In the genomic region with DNA sequence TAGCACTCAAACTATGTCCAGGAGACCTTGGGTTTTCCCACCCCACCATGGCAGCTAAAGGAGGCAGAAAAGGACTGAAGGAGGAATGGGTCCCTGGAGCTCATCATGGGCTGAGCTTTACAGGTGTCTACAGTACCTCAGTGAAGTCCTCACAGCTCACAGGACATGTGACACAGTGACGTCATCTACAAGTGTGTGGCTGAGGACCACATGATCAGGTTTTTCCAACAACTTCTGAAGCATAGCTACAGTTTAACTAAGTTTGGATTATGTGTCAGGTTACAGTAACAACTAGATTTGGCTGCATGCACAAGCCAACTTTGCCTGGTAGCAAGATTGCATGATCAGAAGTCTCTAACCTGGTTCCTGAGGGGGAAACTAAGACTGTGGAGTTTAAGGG, we compare ENCODE assay signal across 29 mouse cellular contexts.
DNase-seq lines count a peak whose midpoint lies in the region; ATAC-seq and TF ChIP-seq lines count a peak whose summit lies in the region.
"Had no signal": no experiment of that assay in that cellular context is flagged by ENCODE, and none has a peak within 500 bp of the region (broad histone marks: within the 10 kb centered on the region; RNA-seq: fewer than 3 reads in every experiment).

No protein-coding gene starts in this region.

- in situ Hi-C loops in CH12.LX (cut with MboI; ENCODE audit: low pct_ligation_motif_present, low pct_unique_long_range_greater_than_20kb, low sequenced_read_pairs), result no loop called here

- H3K27ac ChIP-seq in embryonic facial prominence, embryonic 13.5 days, result peak overlapping the region; percentile 62
- H3K27ac ChIP-seq in embryonic facial prominence, embryonic 10.5 days (replicated peaks), result no peak overlapping the region
- no peak overlapping the region for H3K27ac ChIP-seq in kidney, postnatal 0 days
- no peak overlapping the region for H3K27ac ChIP-seq in kidney, embryonic 16.5 days (ENCODE audit: low read length)
- H3K27ac ChIP-seq in CH12.LX (ENCODE audit: insufficient read depth, low read depth), result no peak overlapping the region
- H3K27ac ChIP-seq: forebrain, embryonic 13.5 days; hindbrain, embryonic 13.5 days; left cerebral cortex, adult 2 months; liver, embryonic 14.5 days; midbrain, embryonic 10.5 days; midbrain, embryonic 15.5 days; neural tube, embryonic 12.5 days; stomach, postnatal 0 days had no signal

- no peaks in the 10 kb centered on the region for H3K9me3 ChIP-seq in embryonic facial prominence, embryonic 13.5 days
- no peaks in the 10 kb centered on the region for H3K9me3 ChIP-seq in embryonic facial prominence, embryonic 10.5 days
- no peaks in the 10 kb centered on the region for H3K9me3 ChIP-seq in kidney, postnatal 0 days (replicated peaks; ENCODE audit: low read length)
- no peaks in the 10 kb centered on the region for H3K9me3 ChIP-seq in kidney, embryonic 16.5 days (ENCODE audit: low read length)
- H3K9me3 ChIP-seq in CH12.LX (replicated peaks; ENCODE audit: low read length), result no peaks in the 10 kb centered on the region
- H3K9me3 ChIP-seq: forebrain, embryonic 13.5 days; heart, embryonic 12.5 days; hindbrain, embryonic 13.5 days; midbrain, embryonic 10.5 days; midbrain, embryonic 15.5 days; neural tube, embryonic 12.5 days had no signal

- WGBS in embryonic facial prominence, embryonic 13.5 days, result 68% methylated on average over 1 of the region's 1 CpGs
- WGBS in embryonic facial prominence, embryonic 10.5 days, result 86% methylated on average over 1 of the region's 1 CpGs
- 71% methylated on average over 1 of the region's 1 CpGs for WGBS in kidney, postnatal 0 days
- WGBS in kidney, embryonic 16.5 days, result 75% methylated on average over 1 of the region's 1 CpGs
- WGBS in lung, adult 2 months, result 65% methylated on average over 1 of the region's 1 CpGs

- H3K27me3 ChIP-seq in embryonic facial prominence, embryonic 13.5 days, result no peaks in the 10 kb centered on the region
- no peaks in the 10 kb centered on the region for H3K27me3 ChIP-seq in embryonic facial prominence, embryonic 10.5 days (replicated peaks; ENCODE audit: low read depth, poor library complexity, severe bottlenecking)
- no peaks in the 10 kb centered on the region for H3K27me3 ChIP-seq in kidney, postnatal 0 days (ENCODE audit: insufficient read depth, low read length)
- H3K27me3 ChIP-seq in kidney, embryonic 16.5 days (ENCODE audit: insufficient read depth, low read length), result no peaks in the 10 kb centered on the region
- H3K27me3 ChIP-seq in CH12.LX (replicated peaks), result no peaks in the 10 kb centered on the region
- H3K27me3 ChIP-seq: forebrain, embryonic 13.5 days; heart, embryonic 12.5 days; hindbrain, embryonic 13.5 days; midbrain, embryonic 15.5 days; neural tube, embryonic 12.5 days had no signal

- no peak for TF ChIP-seq RAD21 in CH12.LX (IDR thresholded peaks at IDR 0.05; ENCODE audit: low read depth, low read length)

- peak; percentile 20; the same call in 1 of the 2 replicates for TF ChIP-seq EP300 in CH12.LX (IDR thresholded peaks at IDR 0.05; ENCODE audit: low read length)

- no peak overlapping the region for H3K4me3 ChIP-seq in embryonic facial prominence, embryonic 13.5 days
- no peak overlapping the region for H3K4me3 ChIP-seq in embryonic facial prominence, embryonic 10.5 days
- no peak overlapping the region for H3K4me3 ChIP-seq in kidney, postnatal 0 days (replicated peaks; ENCODE audit: low read depth, low read length)
- no peak overlapping the region for H3K4me3 ChIP-seq in kidney, embryonic 16.5 days (ENCODE audit: low read length)
- H3K4me3 ChIP-seq in CH12.LX (replicated peaks in 1 of 3; ENCODE audit: low read depth in 2 of 3, low read length in 2 of 3, poor library complexity in 1 of 3), result no peak overlapping the region
- H3K4me3 ChIP-seq in lung, adult 2 months (replicated peaks; ENCODE audit: extremely low read depth, low read depth, low read length), result no peak overlapping the region
- H3K4me3 ChIP-seq: forebrain, embryonic 13.5 days; heart, embryonic 12.5 days; hindbrain, embryonic 13.5 days; left cerebral cortex, adult 2 months; midbrain, embryonic 10.5 days; midbrain, embryonic 15.5 days; neural tube, embryonic 12.5 days had no signal

- dilution Hi-C loops in CH12.LX (cut with MboI; ENCODE audit: extremely low pct_ligation_motif_present, extremely low pct_unique_long_range_greater_than_20kb, low sequenced_read_pairs), result no loop called here

- no peak overlapping the region for H3K9ac ChIP-seq in embryonic facial prominence, embryonic 13.5 days
- H3K9ac ChIP-seq in kidney, postnatal 0 days (ENCODE audit: low read depth, low read length), result no peak overlapping the region
- H3K9ac ChIP-seq in kidney, embryonic 16.5 days (replicated peaks; ENCODE audit: low read length), result no peak overlapping the region
- no peak overlapping the region for H3K9ac ChIP-seq in CH12.LX (ENCODE audit: insufficient read depth, low read depth)
- H3K9ac ChIP-seq: forebrain, embryonic 13.5 days; heart, embryonic 12.5 days; hindbrain, embryonic 13.5 days; liver, embryonic 14.5 days; lung, embryonic 14.5 days; midbrain, embryonic 15.5 days; neural tube, embryonic 12.5 days had no signal

- H3K4me1 ChIP-seq in embryonic facial prominence, embryonic 13.5 days, result peaks cover 72% of the 10 kb centered on the region
- peaks cover 43% of the 10 kb centered on the region for H3K4me1 ChIP-seq in embryonic facial prominence, embryonic 10.5 days
- H3K4me1 ChIP-seq in kidney, postnatal 0 days (replicated peaks; ENCODE audit: insufficient read depth, low read length), result no peaks in the 10 kb centered on the region
- H3K4me1 ChIP-seq in kidney, embryonic 16.5 days (ENCODE audit: insufficient read depth, low read length), result peaks cover 18% of the 10 kb centered on the region
- peaks cover 34 to 56% of the 10 kb centered on the region in 2 experiments for H3K4me1 ChIP-seq in CH12.LX (ENCODE audit: control insufficient read depth in 1 of 2, insufficient read depth in 2 of 2)
- H3K4me1 ChIP-seq in lung, adult 2 months (ENCODE audit: control insufficient read depth, insufficient read depth, low read length), result peaks cover 26% of the 10 kb centered on the region
- H3K4me1 ChIP-seq: midbrain, embryonic 15.5 days had no signal

- no peak overlapping the region for H3K4me2 ChIP-seq in embryonic facial prominence, embryonic 13.5 days
- H3K4me2 ChIP-seq in kidney, postnatal 0 days (ENCODE audit: low read length), result no peak overlapping the region
- H3K4me2 ChIP-seq in kidney, embryonic 16.5 days (replicated peaks; ENCODE audit: low read depth, low read length), result no peak overlapping the region
- no peak overlapping the region for H3K4me2 ChIP-seq in CH12.LX (ENCODE audit: insufficient read depth, low read depth, poor library complexity, severe bottlenecking)
- H3K4me2 ChIP-seq: forebrain, embryonic 13.5 days; heart, embryonic 12.5 days; hindbrain, embryonic 13.5 days; lung, embryonic 14.5 days; midbrain, embryonic 15.5 days; neural tube, embryonic 12.5 days had no signal

- H3K36me3 ChIP-seq in embryonic facial prominence, embryonic 13.5 days, result no peaks in the 10 kb centered on the region
- no peaks in the 10 kb centered on the region for H3K36me3 ChIP-seq in embryonic facial prominence, embryonic 10.5 days (replicated peaks)
- no peaks in the 10 kb centered on the region for H3K36me3 ChIP-seq in kidney, postnatal 0 days (ENCODE audit: insufficient read depth, low read length)
- no peaks in the 10 kb centered on the region for H3K36me3 ChIP-seq in kidney, embryonic 16.5 days (ENCODE audit: insufficient read depth, low read length)
- peaks cover 0 to 6% of the 10 kb centered on the region in 2 experiments for H3K36me3 ChIP-seq in CH12.LX (replicated peaks in 1 of 2; ENCODE audit: control insufficient read depth in 1 of 2, insufficient read depth in 1 of 2, low read length in 1 of 2)
- H3K36me3 ChIP-seq: heart, embryonic 12.5 days; hindbrain, embryonic 13.5 days; midbrain, embryonic 10.5 days; midbrain, embryonic 15.5 days; neural tube, embryonic 12.5 days had no signal

- TF ChIP-seq POLR2A in CH12.LX (IDR thresholded peaks at IDR 0.05; ENCODE audit: low read depth, low read length), result no peak
- TF ChIP-seq POLR2A in lung, adult 2 months (IDR thresholded peaks at IDR 0.05; ENCODE audit: borderline replicate concordance, extremely low read depth, low read depth, low read length), result no peak

- 0 out of 2 replicates have a peak, but pooled peaks cover 4% of the 10 kb centered on the region for H3K79me2 ChIP-seq in CH12.LX (replicated peaks; ENCODE audit: control insufficient read depth, extremely low read depth, insufficient read depth, poor library complexity, severe bottlenecking)

- no peak for ATAC-seq in embryonic facial prominence, embryonic 13.5 days (ENCODE audit: insufficient number of reproducible peaks, insufficient read depth, low FRiP score, low TSS enrichment, low read depth)
- peak; percentile 50; the same call in 1 of the 2 replicates for ATAC-seq in kidney, postnatal 0 days (replicated peaks; ENCODE audit: low FRiP score, low read depth)
- ATAC-seq in kidney, embryonic 16.5 days (ENCODE audit: low FRiP score, low TSS enrichment), result no peak
- 0 out of 2 replicates have a peak, but pooled peaks have one; percentile 7 for ATAC-seq in megakaryocyte, adult 5-6 weeks (ENCODE audit: poor library complexity, severe bottlenecking)
- ATAC-seq: forebrain, embryonic 13.5 days; midbrain, embryonic 15.5 days had no signal

- no peak for DNase-seq in embryonic facial prominence, embryonic 10.5 days (ENCODE audit: low spot score)
- DNase-seq in kidney, postnatal 0 days (ENCODE audit: low spot score), result no peak
- peak; percentile 36 for DNase-seq in CH12.LX (ENCODE audit: extremely low read depth)
- DNase-seq in lung, adult 2 months, result no peak
- no peak for DNase-seq in left cerebral cortex, postnatal 36 days (ENCODE audit: low spot score in 2 of 2)
- DNase-seq: adrenal gland, postnatal 10 days; cerebellum, adult 9-11 months; embryo, embryonic 11 days; gastrocnemius, postnatal 14 days; heart, adult 18-20 months; heart, postnatal 4 days; layer of hippocampus, adult 9-11 months; lung, embryonic 14.5 days; lung, postnatal 14 days; right cerebral cortex, postnatal 4 days; thymus, adult 18-20 months; thymus, postnatal 25 days had no signal

- no peak for TF ChIP-seq CTCF in kidney, postnatal 0 days (IDR thresholded peaks at IDR 0.05; ENCODE audit: low read depth)
- TF ChIP-seq CTCF in CH12.LX (conservative IDR thresholded peaks at IDR 0.05 in 1 of 2, IDR thresholded peaks at IDR 0.05 in 1 of 2; ENCODE audit: low read depth in 2 of 2, low read length in 2 of 2), result no peak
- no peak for TF ChIP-seq CTCF in lung, adult 2 months (IDR thresholded peaks at IDR 0.05; ENCODE audit: insufficient read depth, low read length)

- intact Hi-C loops in left cerebral cortex, postnatal 36 days (cut with DNase I), result no loop called here

TF ChIP-seq in CH12.LX, 34 proteins besides CTCF, POLR2A, EP300 and RAD21 (continues in another document):
- no peak for TF ChIP-seq GABPA (IDR thresholded peaks at IDR 0.05; ENCODE audit: insufficient replicate concordance, low read depth, low read length)
- TF ChIP-seq MAZ (IDR thresholded peaks at IDR 0.05; ENCODE audit: low read depth, low read length), result no peak
- no peak for TF ChIP-seq ZMIZ1 (IDR thresholded peaks at IDR 0.05; ENCODE audit: low read depth, low read length)
- TF ChIP-seq POLR2AphosphoS2 (IDR thresholded peaks at IDR 0.05; ENCODE audit: low read depth, low read length), result no peak
- TF ChIP-seq USF2 (conservative IDR thresholded peaks at IDR 0.05; ENCODE audit: low read depth, low read length), result peak; percentile 61
- no peak for TF ChIP-seq E2F4 (IDR thresholded peaks at IDR 0.05; ENCODE audit: insufficient replicate concordance, low read depth, low read length)

Comparison
In these comparisons a context has a peak if more than half of its experiments do, and no peak if none do; other contexts are left out.
1. ATAC-seq: peak in kidney, postnatal 0 days (single experiment) and megakaryocyte, adult 5-6 weeks (single experiment); none in embryonic facial prominence, embryonic 13.5 days (single experiment) and kidney, embryonic 16.5 days (single experiment).